Mouse (Mus musculus) adrenal gland, postnatal 4 days (tissue): ENCODE data around the gene Flvcr2. TPM values are rescaled to one million over a fixed set of nuclear protein-coding genes. Genes with fewer than 3 reads are reported as not detected.

Experiments
- DNase-seq, 2 experiments: peaks; one replicate each; pipeline ENCODE4 v3.0.0; 2021 to 2022; ENCODE audit warnings: low spot score in 2 of 2, mixed read lengths in 2 of 2
- microRNA-seq: library from miRNA; unstranded; fragments of <30 nt; microRNA quantifications from one replicate; pipeline ENCODE4 v1.2.0, GENCODE M21; 2021
- total RNA-seq, 2 experiments: library from RNA; stranded (reverse); gene quantifications; 2 replicates each; pipeline ENCODE4 v1.2.3; 2021

Flvcr2 gene
- total RNA-seq, 2 experiments from 2014 or later: 6.3 to 7.3 TPM

DNA sequence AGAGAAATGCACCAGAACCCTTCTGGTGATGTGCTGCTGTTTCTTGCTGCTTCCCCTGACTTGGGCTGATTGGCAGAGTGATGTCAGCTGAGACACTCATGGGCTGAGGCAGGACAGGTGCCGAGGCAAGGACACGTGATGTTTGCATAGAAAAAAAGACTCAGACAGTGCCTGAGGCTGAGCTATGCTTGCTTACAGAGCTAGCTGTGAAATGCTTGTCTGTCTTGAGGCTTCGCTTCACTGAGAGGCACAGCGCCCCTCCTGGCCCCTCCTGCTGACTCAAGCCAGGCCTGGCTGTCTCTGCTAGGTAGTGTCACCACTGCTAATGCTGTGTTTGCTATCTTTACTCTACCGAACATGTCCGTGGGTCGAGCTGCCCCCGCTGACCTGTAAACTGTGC lies 104.3 kb downstream of the Flvcr2 start:
- DNase-seq: no peak

DNA sequence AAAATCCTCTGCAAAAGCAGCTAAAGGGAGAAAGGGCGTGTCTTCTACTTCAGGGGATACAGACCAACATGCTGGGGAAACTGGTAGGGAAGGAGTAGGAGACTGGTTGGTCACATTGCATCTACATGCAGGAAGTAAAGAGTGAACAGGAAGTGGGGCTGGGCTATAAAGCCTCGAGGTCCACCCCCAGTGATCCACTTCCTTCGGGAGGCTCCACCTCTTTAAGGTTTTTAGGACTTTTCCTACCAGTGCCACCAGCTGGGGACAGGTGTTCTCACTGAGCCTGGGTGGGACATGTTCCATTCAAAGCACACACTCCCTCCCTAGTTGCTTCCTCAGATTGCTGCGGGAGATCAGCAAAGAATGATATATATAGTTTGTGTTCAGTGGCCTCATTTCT lies 107.5 kb downstream of the Flvcr2 start:
- no peak for DNase-seq

GRCm38 (mm10) chr12:85854271-85854670 lies 107.9 kb downstream of the Flvcr2 start:
- no peak for DNase-seq

GRCm38 (mm10) chr12:85857300-85857699 lies 111.0 kb downstream of the Flvcr2 start:
- DNase-seq: no peak

DNA sequence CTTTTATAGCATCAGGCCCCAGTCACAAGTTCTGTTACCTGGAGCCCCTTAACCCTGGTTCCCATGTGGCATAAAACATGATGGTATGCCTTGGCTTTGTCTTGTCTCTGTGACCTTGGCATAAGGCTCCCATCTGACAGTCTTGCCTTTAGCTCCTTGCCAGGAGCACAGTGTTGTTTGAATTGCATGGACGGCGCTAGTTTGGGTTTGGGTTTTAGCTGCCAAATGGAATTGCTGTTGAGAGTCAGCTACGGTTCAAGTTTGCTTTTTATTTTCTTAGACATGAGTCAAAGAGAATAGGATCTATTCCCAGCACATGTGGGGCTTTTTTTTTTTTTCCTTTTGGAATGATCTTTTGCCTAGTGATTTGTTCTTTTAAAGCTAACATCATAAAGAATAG lies 112.8 kb downstream of the Flvcr2 start:
- no peak for DNase-seq

GRCm38 (mm10) chr12:85859511-85860189 lies 113.3 kb downstream of the Flvcr2 start:
- no peak for DNase-seq

DNA sequence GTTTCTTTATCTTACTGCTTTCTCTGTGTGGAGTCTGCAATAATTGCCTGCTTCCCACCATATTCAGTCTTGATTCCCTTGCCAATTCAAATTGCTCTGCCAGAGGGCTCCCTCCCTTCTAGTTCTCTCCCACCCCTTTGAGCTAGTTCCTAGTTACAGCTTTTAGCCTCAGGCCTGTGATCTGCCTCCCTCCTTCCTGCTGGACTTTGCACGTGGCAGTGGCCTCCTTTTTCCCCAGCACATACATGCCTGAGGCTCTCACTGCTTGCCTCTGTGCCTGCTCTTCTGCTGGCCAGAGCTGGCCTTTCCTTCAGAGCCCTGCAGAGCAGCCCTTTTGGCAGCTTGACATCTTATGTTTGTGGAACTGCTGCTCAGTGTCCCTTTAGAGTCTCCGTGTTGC lies 116.2 kb downstream of the Flvcr2 start:
- no peak for DNase-seq

Small RNA genes within 50 kb of the gene (microRNA-seq; reads per million reads assigned to microRNA genes)
- not detected for gene Gm47285

Other genes starting within 250 kb of the Flvcr2 start
- 10 to 100 TPM; 22.6 to 23.0 TPM for gene Jdp2, start 147.5 kb upstream of the Flvcr2 start, total RNA-seq
- gene Batf, start 59.9 kb upstream of the Flvcr2 start, total RNA-seq: 1 to 10 TPM in 1 of 2 experiments, under 1 TPM in 1; 0.87 to 1.2 TPM
- gene Erg28, start 78.0 kb downstream of the Flvcr2 start, total RNA-seq: 10 to 100 TPM; 41.3 to 44.4 TPM
- 10 to 100 TPM; 23.2 to 23.6 TPM for gene Ttll5, start 78.1 kb downstream of the Flvcr2 start, total RNA-seq